Mouse (Mus musculus): ENCODE results near the gene Gm45783.
"Not testable (repeated sequence)": the region's sequence is repeated elsewhere in the genome, so short reads cannot be mapped to it uniquely, and the experiment has no call there.

The Gm45783 gene

GRCm38 (mm10) chr7:7374431-7374830 is at the start of gene Gm45783:
TSS of gene Gm45783 (minus strand) at chr7:7374573.
- DNase-seq (ENCODE audit: low spot score): not testable (repeated sequence)

- DNase-seq (ENCODE audit: low spot score): not testable (repeated sequence)
Measured at GRCm38 (mm10) chr7:7399603-7400002, 25.2 kb upstream of the Gm45783 start, which contains the start of gene Vmn2r31. TSS of gene Vmn2r31 (minus strand) at chr7:7399703.

- DNase-seq (ENCODE audit: low spot score): not testable (repeated sequence)
Measured at GRCm38 (mm10) chr7:7337509-7337908, 36.9 kb downstream of the Gm45783 start, which contains the start of gene Vmn2r30. TSS of gene Vmn2r30 (minus strand) at chr7:7337609.

- DNase-seq (ENCODE audit: low spot score): no peak
Measured at GRCm38 (mm10) chr7:7295595-7295994, 78.8 kb downstream of the Gm45783 start.

Measured in ovary, adult 18-20 months (tissue).